Mouse (Mus musculus): ENCODE results near the gene Aqp8. TPM values are rescaled to one million over a fixed set of nuclear protein-coding genes. Genes with fewer than 3 reads are reported as not detected.

Gene Aqp8
- polyA plus RNA-seq (2015; fragmentation: Nextera tagmentation; extraction: Ambion mirVana) = 0.31 and 0.69 TPM in 2 replicates

DNA sequence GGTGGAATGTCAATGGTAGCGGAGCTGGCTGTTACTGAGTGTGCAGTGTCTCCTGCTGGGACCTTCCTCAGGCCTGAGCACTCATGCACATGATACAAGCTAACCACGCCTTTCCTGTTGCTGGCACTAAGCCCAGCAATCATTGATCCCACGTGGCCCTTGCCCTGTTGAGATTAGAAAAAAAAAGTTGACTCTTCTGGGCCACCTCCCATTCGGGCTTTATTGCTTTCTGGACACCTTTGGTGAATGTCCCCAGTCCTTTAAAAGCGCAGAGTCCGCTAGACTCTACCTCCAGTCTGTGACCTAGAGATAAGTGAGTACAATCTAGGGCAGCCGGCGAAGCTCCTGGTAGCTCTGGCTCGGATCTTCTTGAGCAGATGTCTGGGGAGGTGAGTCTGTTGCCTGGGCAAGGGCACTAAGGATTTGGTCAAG lies at the start of gene Aqp8:
Aqp8 (plus strand) TSS at position 222 of the 432 bp plus-strand sequence.
- Histone ChIP-seq H3K27me3 (ENCODE audit: insufficient read depth, low read length) (no peaks in the 10 kb centered on the region), H3K9me3 (ENCODE audit: low read length) (no peaks in the 10 kb centered on the region), H3K4me2 (replicated peaks; ENCODE audit: low read depth, low read length) (no peak within 1 kb of the TSS), H3K4me1 (ENCODE audit: insufficient read depth, low read length) (peaks cover 4% of the 10 kb centered on the region; the same call in 1 of the 2 replicates), H3K9ac (replicated peaks; ENCODE audit: low read length) (no peak within 1 kb of the TSS), H3K4me3 (ENCODE audit: low read length) (no peak within 1 kb of the TSS), H3K27ac (ENCODE audit: low read length) (no peak within 1 kb of the TSS), H3K36me3 (ENCODE audit: insufficient read depth, low read length) (no peaks in the 10 kb centered on the region)
- WGBS = 54% methylated on average over 9 of the region's 9 CpGs
- ATAC-seq (ENCODE audit: low FRiP score, low TSS enrichment) = peak; percentile 64

DNA sequence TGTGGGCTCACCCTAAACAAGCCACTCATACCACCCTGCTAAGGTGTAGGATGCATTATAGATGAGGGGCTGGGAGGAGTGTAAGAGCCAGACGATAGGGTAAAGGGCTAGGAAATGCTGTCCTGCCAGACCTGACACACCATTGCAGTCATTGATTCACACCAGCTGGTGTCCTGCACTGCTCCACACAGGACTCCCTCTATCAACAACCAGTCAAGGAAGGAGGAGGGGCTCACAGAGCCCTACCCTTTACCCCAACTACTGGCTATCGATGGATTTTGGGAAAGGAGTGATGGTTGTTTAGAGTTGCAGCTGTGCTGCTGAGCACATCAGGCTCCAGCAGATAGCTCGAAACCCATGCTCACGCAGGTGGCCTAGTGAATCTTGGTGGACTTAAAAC lies 45.3 kb upstream of the Aqp8 start:
- peaks cover 6% of the 10 kb centered on the region; the same call in 1 of the 2 replicates for H3K36me3 ChIP-seq (ENCODE audit: insufficient read depth, low read length)
- no peak overlapping the region for H3K4me2 ChIP-seq (replicated peaks; ENCODE audit: low read depth, low read length)
- no peaks in the 10 kb centered on the region for H3K9me3 ChIP-seq (ENCODE audit: low read length)
- no peak overlapping the region for H3K9ac ChIP-seq (replicated peaks; ENCODE audit: low read length)
- ATAC-seq (ENCODE audit: low FRiP score, low TSS enrichment) = no peak
- 66% methylated on average over 4 of the region's 4 CpGs for WGBS
- no peaks in the 10 kb centered on the region for H3K4me1 ChIP-seq (ENCODE audit: insufficient read depth, low read length)
- no peak overlapping the region for H3K27ac ChIP-seq (ENCODE audit: low read length)
- H3K4me3 ChIP-seq (ENCODE audit: low read length) = no peak overlapping the region
- H3K27me3 ChIP-seq (ENCODE audit: insufficient read depth, low read length) = no peaks in the 10 kb centered on the region

DNA sequence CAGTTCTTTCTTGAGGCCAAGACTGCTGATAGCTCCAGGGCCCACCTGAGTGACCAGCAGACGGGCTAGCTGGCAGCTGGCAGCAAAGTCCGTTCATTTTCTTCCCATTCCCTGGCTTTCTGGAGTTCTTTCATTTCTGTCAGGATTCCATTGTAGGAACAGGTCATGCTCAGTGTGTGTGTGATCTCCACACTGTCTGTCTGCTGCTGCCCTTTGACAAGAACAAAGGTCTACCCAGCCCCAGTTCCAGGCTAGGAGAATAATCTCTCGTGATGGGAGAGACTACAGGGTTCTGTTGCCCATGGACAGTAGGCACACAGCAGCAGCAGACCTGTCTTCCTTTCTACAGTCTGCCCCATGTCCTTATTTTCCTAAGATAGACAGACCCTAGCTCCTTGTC lies 44.4 kb upstream of the Aqp8 start:
- Histone ChIP-seq H3K36me3 (ENCODE audit: insufficient read depth, low read length) (peaks cover 10% of the 10 kb centered on the region), H3K9ac (replicated peaks; ENCODE audit: low read length) (no peak overlapping the region), H3K4me1 (ENCODE audit: insufficient read depth, low read length) (no peaks in the 10 kb centered on the region), H3K27me3 (ENCODE audit: insufficient read depth, low read length) (no peaks in the 10 kb centered on the region), H3K4me2 (replicated peaks; ENCODE audit: low read depth, low read length) (no peak overlapping the region), H3K4me3 (ENCODE audit: low read length) (no peak overlapping the region), H3K9me3 (ENCODE audit: low read length) (no peaks in the 10 kb centered on the region), H3K27ac (ENCODE audit: low read length) (no peak overlapping the region)
- 89% methylated on average over 3 of the region's 3 CpGs for WGBS
- ATAC-seq (ENCODE audit: low FRiP score, low TSS enrichment) = no peak

DNA sequence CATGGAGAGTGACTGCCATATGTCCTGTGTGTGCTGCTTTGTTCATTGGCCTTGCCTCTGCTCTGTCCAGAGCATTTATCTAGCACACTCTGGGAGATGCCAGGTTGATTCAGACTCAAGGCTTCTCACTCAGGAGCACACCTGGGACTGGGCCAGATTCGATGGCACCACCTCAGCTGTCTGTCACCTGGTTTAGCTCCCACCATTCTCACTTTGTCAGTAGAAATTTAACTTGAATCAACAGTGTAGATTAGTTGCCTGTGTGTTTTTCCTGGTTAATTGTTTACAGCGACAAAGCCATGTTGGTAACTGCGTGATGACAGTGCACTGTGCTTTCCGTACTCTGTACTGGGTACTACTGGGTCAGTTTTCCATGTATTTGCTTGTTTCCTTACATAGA lies 42.1 kb upstream of the Aqp8 start:
- no peaks in the 10 kb centered on the region for H3K27me3 ChIP-seq (ENCODE audit: insufficient read depth, low read length)
- no peak overlapping the region for H3K4me3 ChIP-seq (ENCODE audit: low read length)
- no peaks in the 10 kb centered on the region for H3K9me3 ChIP-seq (ENCODE audit: low read length)
- peak; percentile 87 for ATAC-seq (ENCODE audit: low FRiP score, low TSS enrichment)
- no peak overlapping the region for H3K9ac ChIP-seq (replicated peaks; ENCODE audit: low read length)
- peaks cover 10% of the 10 kb centered on the region for H3K36me3 ChIP-seq (ENCODE audit: insufficient read depth, low read length)
- H3K4me1 ChIP-seq (ENCODE audit: insufficient read depth, low read length) = no peaks in the 10 kb centered on the region
- H3K27ac ChIP-seq (ENCODE audit: low read length) = no peak overlapping the region
- 82% methylated on average over 4 of the region's 4 CpGs for WGBS
- no peak overlapping the region for H3K4me2 ChIP-seq (replicated peaks; ENCODE audit: low read depth, low read length)

DNA sequence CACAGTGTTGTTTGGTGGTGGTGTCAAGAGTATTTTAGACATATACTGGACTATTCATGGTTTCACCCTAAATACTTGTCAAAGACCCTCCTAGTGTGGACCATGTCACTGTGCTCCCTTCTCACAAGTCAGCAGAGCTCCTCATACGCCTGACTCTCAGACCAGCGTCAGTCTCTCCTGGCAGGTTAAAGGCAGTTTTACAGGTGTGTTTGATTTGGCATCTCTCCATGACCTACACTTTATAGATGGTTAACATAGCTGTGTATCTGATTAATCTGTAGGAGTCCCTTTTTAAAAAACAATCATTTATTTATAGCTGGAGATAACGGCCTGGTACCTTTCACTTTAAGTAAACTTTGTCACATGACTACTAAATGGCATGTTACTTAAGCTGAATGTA lies 40.1 kb upstream of the Aqp8 start:
- H3K9ac ChIP-seq (replicated peaks; ENCODE audit: low read length) = no peak overlapping the region
- no peak overlapping the region for H3K4me2 ChIP-seq (replicated peaks; ENCODE audit: low read depth, low read length)
- 52% methylated on average over 3 of the region's 3 CpGs for WGBS
- H3K4me3 ChIP-seq (ENCODE audit: low read length) = no peak overlapping the region
- H3K27me3 ChIP-seq (ENCODE audit: insufficient read depth, low read length) = no peaks in the 10 kb centered on the region
- H3K9me3 ChIP-seq (ENCODE audit: low read length) = no peaks in the 10 kb centered on the region
- H3K4me1 ChIP-seq (ENCODE audit: insufficient read depth, low read length) = no peaks in the 10 kb centered on the region
- peaks cover 10% of the 10 kb centered on the region for H3K36me3 ChIP-seq (ENCODE audit: insufficient read depth, low read length)
- ATAC-seq (ENCODE audit: low FRiP score, low TSS enrichment) = no peak
- no peak overlapping the region for H3K27ac ChIP-seq (ENCODE audit: low read length)

DNA sequence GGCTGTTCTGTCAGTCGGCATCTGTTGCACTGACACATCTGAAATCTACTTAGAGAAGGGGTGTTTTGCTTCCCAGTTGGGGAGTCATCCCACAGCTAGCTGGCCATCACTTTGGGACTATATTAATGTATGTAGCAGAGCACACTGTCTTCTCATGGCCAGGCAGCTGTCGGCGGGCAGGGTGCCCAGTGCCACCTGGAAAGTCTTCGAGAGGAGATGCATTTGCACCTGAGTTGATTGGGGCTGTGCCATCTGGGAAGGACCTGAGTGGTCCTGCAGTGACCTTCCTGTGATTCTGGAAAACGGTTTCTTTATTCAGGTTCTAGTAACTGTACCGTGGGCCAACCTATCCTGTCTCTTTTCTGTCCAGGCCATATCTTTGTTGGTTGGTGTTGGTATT lies 37.8 kb upstream of the Aqp8 start:
- no peaks in the 10 kb centered on the region for H3K9me3 ChIP-seq (ENCODE audit: low read length)
- H3K4me3 ChIP-seq (ENCODE audit: low read length) = no peak overlapping the region
- 94% methylated on average over 6 of the region's 6 CpGs for WGBS
- no peak overlapping the region for H3K9ac ChIP-seq (replicated peaks; ENCODE audit: low read length)
- no peak overlapping the region for H3K27ac ChIP-seq (ENCODE audit: low read length)
- H3K27me3 ChIP-seq (ENCODE audit: insufficient read depth, low read length) = no peaks in the 10 kb centered on the region
- no peak overlapping the region for H3K4me2 ChIP-seq (replicated peaks; ENCODE audit: low read depth, low read length)
- ATAC-seq (ENCODE audit: low FRiP score, low TSS enrichment) = no peak
- peaks cover 10% of the 10 kb centered on the region for H3K36me3 ChIP-seq (ENCODE audit: insufficient read depth, low read length)
- no peaks in the 10 kb centered on the region for H3K4me1 ChIP-seq (ENCODE audit: insufficient read depth, low read length)

DNA sequence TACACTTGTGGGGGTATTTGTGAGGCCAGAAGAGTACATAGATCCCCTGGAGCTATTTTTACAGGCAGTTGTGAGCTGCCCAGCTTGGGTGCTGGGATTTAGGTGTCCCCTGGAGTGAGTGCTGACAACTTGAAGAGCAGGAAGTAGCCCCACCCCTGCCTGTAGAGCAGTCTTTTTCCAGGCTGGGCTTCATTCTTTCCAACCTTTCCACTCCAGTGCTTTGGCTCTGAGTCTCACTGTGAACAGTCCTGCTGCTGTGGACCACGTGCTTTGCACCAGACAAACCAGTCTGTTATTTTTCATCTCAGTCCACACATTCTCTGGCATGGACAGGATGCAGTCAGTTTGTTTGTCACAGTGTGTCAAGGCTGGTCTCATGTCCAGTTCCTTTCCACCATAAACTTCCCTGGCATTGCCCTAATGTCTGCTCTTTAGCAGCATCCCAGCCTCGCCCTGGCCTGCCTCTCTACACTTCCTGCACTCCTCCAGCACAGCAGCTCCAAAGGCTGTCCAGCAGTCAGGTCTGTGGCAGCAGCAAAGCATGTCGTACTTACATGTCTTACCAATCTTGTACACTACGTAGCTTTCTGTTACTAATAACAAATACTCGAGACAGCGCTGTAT lies 36.8 kb upstream of the Aqp8 start:
- peaks cover 14% of the 10 kb centered on the region for H3K36me3 ChIP-seq (ENCODE audit: insufficient read depth, low read length)
- no peak overlapping the region for H3K9ac ChIP-seq (replicated peaks; ENCODE audit: low read length)
- WGBS = 81% methylated on average over 6 of the region's 6 CpGs
- no peaks in the 10 kb centered on the region for H3K27me3 ChIP-seq (ENCODE audit: insufficient read depth, low read length)
- H3K4me1 ChIP-seq (ENCODE audit: insufficient read depth, low read length) = no peaks in the 10 kb centered on the region
- H3K27ac ChIP-seq (ENCODE audit: low read length) = no peak overlapping the region
- no peak for ATAC-seq (ENCODE audit: low FRiP score, low TSS enrichment)
- no peak overlapping the region for H3K4me3 ChIP-seq (ENCODE audit: low read length)
- H3K9me3 ChIP-seq (ENCODE audit: low read length) = no peaks in the 10 kb centered on the region
- H3K4me2 ChIP-seq (replicated peaks; ENCODE audit: low read depth, low read length) = no peak overlapping the region

DNA sequence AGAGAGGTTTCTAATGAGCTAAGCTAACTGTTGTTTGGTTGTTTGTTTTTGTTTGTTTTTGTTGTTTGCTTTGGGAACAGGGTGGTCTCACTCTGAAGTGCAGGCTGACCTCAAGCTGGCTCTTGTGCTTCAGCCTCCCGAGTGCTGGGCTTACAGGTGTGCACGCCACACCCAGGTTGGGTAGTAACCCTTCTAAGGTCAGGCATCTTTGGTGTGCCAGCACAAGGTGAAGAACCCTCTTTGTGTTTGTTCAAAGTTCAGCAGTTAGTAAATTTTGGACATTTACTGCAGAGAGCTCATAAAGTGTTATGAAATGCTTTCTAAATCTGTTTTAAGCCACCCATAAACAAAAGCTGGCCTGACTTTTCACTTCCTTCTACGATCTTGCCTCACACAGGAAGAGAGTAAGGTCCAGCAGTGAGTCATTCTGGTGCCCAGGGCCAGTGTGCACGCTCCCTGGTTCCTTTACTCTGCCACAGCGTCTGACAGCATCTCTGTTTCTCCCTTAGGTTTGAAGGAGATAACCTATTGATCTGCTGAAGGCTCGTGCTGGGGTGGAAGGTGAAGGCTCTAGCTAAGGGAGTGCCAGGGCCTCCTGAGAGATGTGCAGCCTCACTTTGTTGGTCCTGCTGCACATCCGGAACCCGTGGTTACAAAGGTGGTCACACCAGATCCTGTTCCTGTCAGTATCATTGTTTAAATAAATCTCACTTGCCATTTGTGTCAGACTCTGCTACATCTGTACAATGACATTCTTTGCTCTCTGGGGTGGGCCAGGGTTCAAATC lies 32.3 kb upstream of the Aqp8 start:
- Histone ChIP-seq H3K27ac (ENCODE audit: low read length) (no peak overlapping the region), H3K4me2 (replicated peaks; ENCODE audit: low read depth, low read length) (no peak overlapping the region), H3K36me3 (ENCODE audit: insufficient read depth, low read length) (peaks cover 6% of the 10 kb centered on the region; the same call in 1 of the 2 replicates), H3K27me3 (ENCODE audit: insufficient read depth, low read length) (no peaks in the 10 kb centered on the region), H3K9me3 (ENCODE audit: low read length) (no peaks in the 10 kb centered on the region), H3K4me1 (ENCODE audit: insufficient read depth, low read length) (no peaks in the 10 kb centered on the region), H3K9ac (replicated peaks; ENCODE audit: low read length) (no peak overlapping the region), H3K4me3 (ENCODE audit: low read length) (no peak overlapping the region)
- ATAC-seq (ENCODE audit: low FRiP score, low TSS enrichment) = no peak
- WGBS = 77% methylated on average over 8 of the region's 8 CpGs

DNA sequence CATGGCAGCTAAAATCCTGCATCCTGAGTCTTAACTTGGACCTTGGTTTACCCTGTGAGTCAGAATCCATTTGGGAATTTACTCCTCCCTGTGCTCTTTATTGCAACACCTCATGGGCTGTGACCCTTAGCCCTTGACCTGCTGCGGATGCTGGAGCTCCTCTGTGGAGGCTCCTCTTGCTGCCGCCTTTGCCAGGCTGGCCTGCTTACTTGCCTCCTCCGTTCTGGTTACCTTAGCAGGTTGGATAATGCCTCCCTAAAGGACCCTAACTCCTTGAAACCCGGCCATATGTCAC lies 31.7 kb upstream of the Aqp8 start:
- ATAC-seq (ENCODE audit: low FRiP score, low TSS enrichment) = no peak
- H3K36me3 ChIP-seq (ENCODE audit: insufficient read depth, low read length) = peaks cover 6% of the 10 kb centered on the region; the same call in 1 of the 2 replicates
- WGBS = 68% methylated on average over 4 of the region's 4 CpGs
- H3K27ac ChIP-seq (ENCODE audit: low read length) = no peak overlapping the region
- H3K4me3 ChIP-seq (ENCODE audit: low read length) = no peak overlapping the region
- H3K4me2 ChIP-seq (replicated peaks; ENCODE audit: low read depth, low read length) = no peak overlapping the region
- H3K4me1 ChIP-seq (ENCODE audit: insufficient read depth, low read length) = no peaks in the 10 kb centered on the region
- no peaks in the 10 kb centered on the region for H3K9me3 ChIP-seq (ENCODE audit: low read length)
- no peak overlapping the region for H3K9ac ChIP-seq (replicated peaks; ENCODE audit: low read length)
- no peaks in the 10 kb centered on the region for H3K27me3 ChIP-seq (ENCODE audit: insufficient read depth, low read length)

DNA sequence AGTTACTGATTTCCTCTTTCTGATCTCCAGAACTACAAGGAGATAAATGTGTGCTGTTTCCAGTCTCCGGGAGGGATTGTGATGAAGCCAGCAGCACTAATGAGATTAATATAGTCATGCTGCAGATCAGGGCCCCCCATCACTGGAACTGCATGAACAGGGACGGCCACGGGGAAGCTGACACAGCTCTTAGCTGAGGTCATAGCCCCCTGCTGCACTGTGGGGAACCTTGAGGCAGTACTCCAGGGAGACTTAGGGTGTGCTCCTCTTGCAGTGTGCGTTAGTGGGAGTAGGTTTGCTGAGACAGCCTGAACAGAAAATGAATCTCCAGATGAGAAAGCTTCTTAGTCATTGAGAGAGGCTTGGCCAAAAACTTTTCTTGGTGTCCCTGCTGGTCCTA lies 30.9 kb upstream of the Aqp8 start:
- Histone ChIP-seq H3K4me3 (ENCODE audit: low read length) (no peak overlapping the region), H3K4me1 (ENCODE audit: insufficient read depth, low read length) (no peaks in the 10 kb centered on the region), H3K36me3 (ENCODE audit: insufficient read depth, low read length) (peaks cover 6% of the 10 kb centered on the region; the same call in 1 of the 2 replicates), H3K27ac (ENCODE audit: low read length) (no peak overlapping the region), H3K9ac (replicated peaks; ENCODE audit: low read length) (no peak overlapping the region), H3K27me3 (ENCODE audit: insufficient read depth, low read length) (no peaks in the 10 kb centered on the region), H3K9me3 (ENCODE audit: low read length) (no peaks in the 10 kb centered on the region), H3K4me2 (replicated peaks; ENCODE audit: low read depth, low read length) (no peak overlapping the region)
- 61% methylated on average over 4 of the region's 4 CpGs for WGBS
- no peak for ATAC-seq (ENCODE audit: low FRiP score, low TSS enrichment)

Measured in kidney, embryonic 16.5 days (tissue).